Mouse (Mus musculus) brain, embryonic 18.5 days (tissue): ENCODE data around the gene Dhx8.

Experiments
- DNase-seq: peaks from one replicate; pipeline ENCODE4 v3.0.0-alpha.2; 2012; ENCODE audit warnings: low read depth, low spot score

Gene Dhx8

GRCm38 (mm10) chr11:101733596-101733995 is 877 bp downstream of the Dhx8 start:
- DNase-seq = no peak

- DNase-seq = no peak
These were observed 23.9 kb downstream of the Dhx8 start for GRCm38 (mm10) chr11:101756616-101757015.

- no peak for DNase-seq
These were observed 24.6 kb downstream of the Dhx8 start for GRCm38 (mm10) chr11:101757366-101757765.

GRCm38 (mm10) chr11:101758431-101758830 is 25.7 kb downstream of the Dhx8 start:
- DNase-seq = no peak

GRCm38 (mm10) chr11:101759530-101759929 is 26.8 kb downstream of the Dhx8 start:
- no peak for DNase-seq

GRCm38 (mm10) chr11:101763723-101764122 is 31.0 kb downstream of the Dhx8 start:
- DNase-seq = no peak

GRCm38 (mm10) chr11:101764546-101764945 is 31.8 kb downstream of the Dhx8 start:
- DNase-seq = no peak

GRCm38 (mm10) chr11:101767326-101767725 is 34.6 kb downstream of the Dhx8 start:
- no peak for DNase-seq

GRCm38 (mm10) chr11:101768721-101769120 is 36.0 kb downstream of the Dhx8 start:
- DNase-seq = no peak

GRCm38 (mm10) chr11:101770266-101770665 is 37.5 kb downstream of the Dhx8 start:
- no peak for DNase-seq

- no peak for DNase-seq
These were observed 39.3 kb downstream of the Dhx8 start for GRCm38 (mm10) chr11:101772027-101772426.

- DNase-seq = no peak
These were observed 39.7 kb downstream of the Dhx8 start for GRCm38 (mm10) chr11:101772449-101772848.

- DNase-seq = no peak
These were observed 44.1 kb downstream of the Dhx8 start for GRCm38 (mm10) chr11:101776846-101777245.

GRCm38 (mm10) chr11:101783135-101783534 is 50.4 kb downstream of the Dhx8 start:
- DNase-seq = no peak

- no peak for DNase-seq
These were observed 50.9 kb downstream of the Dhx8 start for GRCm38 (mm10) chr11:101783584-101783983.

- no peak for DNase-seq
These were observed 51.4 kb downstream of the Dhx8 start for GRCm38 (mm10) chr11:101784072-101784471.

GRCm38 (mm10) chr11:101784488-101785142 is 51.9 kb downstream of the Dhx8 start:
- no peak for DNase-seq

- DNase-seq = peak; percentile 95
These were observed 52.6 kb downstream of the Dhx8 start, which contains the start of gene Etv4 for GRCm38 (mm10) chr11:101785143-101785851. TSS of gene Etv4 (minus strand) at chr11:101785371.

GRCm38 (mm10) chr11:101785852-101786205 is 53.1 kb downstream of the Dhx8 start:
- DNase-seq = no peak

GRCm38 (mm10) chr11:101786651-101787050 is 53.9 kb downstream of the Dhx8 start:
- DNase-seq = no peak

- no peak for DNase-seq
These were observed 54.7 kb downstream of the Dhx8 start for GRCm38 (mm10) chr11:101787432-101787831.

- DNase-seq = no peak
These were observed 58.2 kb downstream of the Dhx8 start for GRCm38 (mm10) chr11:101790811-101791526.

- DNase-seq = no peak
These were observed 64.6 kb downstream of the Dhx8 start for GRCm38 (mm10) chr11:101797355-101797754.
